Mouse (Mus musculus): ENCODE results near the gene Slc28a3. TPM values are rescaled to one million over a fixed set of nuclear protein-coding genes. Genes with fewer than 3 reads are reported as not detected.

The Slc28a3 gene
- polyA plus RNA-seq, 1 experiment = not detected

GRCm38 (mm10) chr13:58591912-58592311, 18.8 kb downstream of the Slc28a3 start:
- 60% methylated on average over 7 of the region's 7 CpGs for WGBS
- Histone ChIP-seq H3K4me3 (replicated peaks; ENCODE audit: control insufficient read depth, low read depth, low read length) (no peak overlapping the region), H3K27ac (ENCODE audit: control insufficient read depth, insufficient read depth, low read depth, low read length, poor library complexity) (no peak overlapping the region), H3K4me1 (ENCODE audit: control insufficient read depth, insufficient read depth, low read length) (peaks cover 5% of the 10 kb centered on the region; the same call in 1 of the 2 replicates)
- no peak for TF ChIP-seq CTCF (IDR thresholded peaks at IDR 0.05; ENCODE audit: control insufficient read depth, insufficient read depth, low read length)

GRCm38 (mm10) chr13:58590630-58591029, 20.0 kb downstream of the Slc28a3 start:
- Histone ChIP-seq H3K4me3 (replicated peaks; ENCODE audit: control insufficient read depth, low read depth, low read length) (no peak overlapping the region), H3K27ac (ENCODE audit: control insufficient read depth, insufficient read depth, low read depth, low read length, poor library complexity) (no peak overlapping the region), H3K4me1 (ENCODE audit: control insufficient read depth, insufficient read depth, low read length) (peaks cover 5% of the 10 kb centered on the region; the same call in 1 of the 2 replicates)
- TF ChIP-seq POLR2A (IDR thresholded peaks at IDR 0.05; ENCODE audit: borderline replicate concordance, control insufficient read depth, low read depth, low read length) = no peak
- TF ChIP-seq CTCF (IDR thresholded peaks at IDR 0.05; ENCODE audit: control insufficient read depth, insufficient read depth, low read length) = peak; percentile 68
- WGBS = 37% methylated on average over 6 of the region's 6 CpGs

- no peak overlapping the region for H3K27ac ChIP-seq (ENCODE audit: control insufficient read depth, insufficient read depth, low read depth, low read length, poor library complexity)
- WGBS = 2% methylated on average over 9 of the region's 9 CpGs
- TF ChIP-seq POLR2A (IDR thresholded peaks at IDR 0.05; ENCODE audit: borderline replicate concordance, control insufficient read depth, low read depth, low read length) (no peak), CTCF (IDR thresholded peaks at IDR 0.05; ENCODE audit: control insufficient read depth, insufficient read depth, low read length) (peak; percentile 57; the same call in 1 of the 2 replicates)
- H3K4me3 ChIP-seq (replicated peaks; ENCODE audit: control insufficient read depth, low read depth, low read length) = no peak overlapping the region
- peaks cover 5% of the 10 kb centered on the region; the same call in 1 of the 2 replicates for H3K4me1 ChIP-seq (ENCODE audit: control insufficient read depth, insufficient read depth, low read length)
These were observed 21.2 kb downstream of the Slc28a3 start for GRCm38 (mm10) chr13:58589517-58589858.

GRCm38 (mm10) chr13:58588655-58589516, 21.8 kb downstream of the Slc28a3 start:
- 61% methylated on average over 15 of the region's 15 CpGs for WGBS
- TF ChIP-seq POLR2A (IDR thresholded peaks at IDR 0.05; ENCODE audit: borderline replicate concordance, control insufficient read depth, low read depth, low read length) (no peak), CTCF (IDR thresholded peaks at IDR 0.05; ENCODE audit: control insufficient read depth, insufficient read depth, low read length) (no peak)
- no peak overlapping the region for H3K4me3 ChIP-seq (replicated peaks; ENCODE audit: control insufficient read depth, low read depth, low read length)
- peaks cover 5% of the 10 kb centered on the region; the same call in 1 of the 2 replicates for H3K4me1 ChIP-seq (ENCODE audit: control insufficient read depth, insufficient read depth, low read length)
- H3K27ac ChIP-seq (ENCODE audit: control insufficient read depth, insufficient read depth, low read depth, low read length, poor library complexity) = no peak overlapping the region

- WGBS = 74% methylated on average over 7 of the region's 7 CpGs
- Histone ChIP-seq H3K27ac (ENCODE audit: control insufficient read depth, insufficient read depth, low read depth, low read length, poor library complexity) (no peak overlapping the region), H3K4me3 (replicated peaks; ENCODE audit: control insufficient read depth, low read depth, low read length) (no peak overlapping the region), H3K4me1 (ENCODE audit: control insufficient read depth, insufficient read depth, low read length) (peaks cover 5% of the 10 kb centered on the region; the same call in 1 of the 2 replicates)
- no peak for TF ChIP-seq CTCF (IDR thresholded peaks at IDR 0.05; ENCODE audit: control insufficient read depth, insufficient read depth, low read length)
- TF ChIP-seq POLR2A (IDR thresholded peaks at IDR 0.05; ENCODE audit: borderline replicate concordance, control insufficient read depth, low read depth, low read length) = no peak
These were observed 22.7 kb downstream of the Slc28a3 start for GRCm38 (mm10) chr13:58587962-58588361.

GRCm38 (mm10) chr13:58566181-58566580, 44.5 kb downstream of the Slc28a3 start:
- H3K27ac ChIP-seq (ENCODE audit: control insufficient read depth, insufficient read depth, low read depth, low read length, poor library complexity) = no peak overlapping the region
- WGBS = 91% methylated on average over 9 of the region's 9 CpGs
- H3K4me3 ChIP-seq (replicated peaks; ENCODE audit: control insufficient read depth, low read depth, low read length) = no peak overlapping the region
- no peak for TF ChIP-seq CTCF (IDR thresholded peaks at IDR 0.05; ENCODE audit: control insufficient read depth, insufficient read depth, low read length)
- TF ChIP-seq POLR2A (IDR thresholded peaks at IDR 0.05; ENCODE audit: borderline replicate concordance, control insufficient read depth, low read depth, low read length) = no peak
- no peaks in the 10 kb centered on the region for H3K4me1 ChIP-seq (ENCODE audit: control insufficient read depth, insufficient read depth, low read length)

- TF ChIP-seq POLR2A (IDR thresholded peaks at IDR 0.05; ENCODE audit: borderline replicate concordance, control insufficient read depth, low read depth, low read length) = no peak
- no peak for TF ChIP-seq CTCF (IDR thresholded peaks at IDR 0.05; ENCODE audit: control insufficient read depth, insufficient read depth, low read length)
- no peak overlapping the region for H3K4me3 ChIP-seq (replicated peaks; ENCODE audit: control insufficient read depth, low read depth, low read length)
- H3K4me1 ChIP-seq (ENCODE audit: control insufficient read depth, insufficient read depth, low read length) = no peaks in the 10 kb centered on the region
- no peak overlapping the region for H3K27ac ChIP-seq (ENCODE audit: control insufficient read depth, insufficient read depth, low read depth, low read length, poor library complexity)
- 74% methylated on average over 15 of the region's 15 CpGs for WGBS
These were observed 50.1 kb downstream of the Slc28a3 start for GRCm38 (mm10) chr13:58560497-58561138.

- WGBS = 76% methylated on average over 12 of the region's 12 CpGs
- no peak overlapping the region for H3K27ac ChIP-seq (ENCODE audit: control insufficient read depth, insufficient read depth, low read depth, low read length, poor library complexity)
- TF ChIP-seq CTCF (IDR thresholded peaks at IDR 0.05; ENCODE audit: control insufficient read depth, insufficient read depth, low read length) (no peak), POLR2A (IDR thresholded peaks at IDR 0.05; ENCODE audit: borderline replicate concordance, control insufficient read depth, low read depth, low read length) (no peak)
- no peaks in the 10 kb centered on the region for H3K4me1 ChIP-seq (ENCODE audit: control insufficient read depth, insufficient read depth, low read length)
- H3K4me3 ChIP-seq (replicated peaks; ENCODE audit: control insufficient read depth, low read depth, low read length) = no peak overlapping the region
These were observed 52.5 kb downstream of the Slc28a3 start for GRCm38 (mm10) chr13:58558216-58558615.

Data from bone marrow, adult 2 months (tissue).